Mouse (Mus musculus): ENCODE measurements around the gene Dcun1d2. TPM values are rescaled to one million over a fixed set of nuclear protein-coding genes. Genes with fewer than 3 reads are reported as not detected.

Dcun1d2 gene
- polyA plus RNA-seq, 1 experiment from 2014 or later: 35.5 TPM

Other genes with a start within 250 kb of the Dcun1d2 start
- 1.2 and 2.0 TPM in 2 replicates for gene Proz, start 227.2 kb downstream of the Dcun1d2 start, polyA plus RNA-seq (2015; fragmentation: Nextera tagmentation; extraction: Ambion mirVana)
- gene Pcid2, start 182.7 kb downstream of the Dcun1d2 start, polyA plus RNA-seq (2015; fragmentation: Nextera tagmentation; extraction: Ambion mirVana): 38.6 and 42.3 TPM in 2 replicates
- gene Cul4a, start 182.5 kb downstream of the Dcun1d2 start, polyA plus RNA-seq (2015; fragmentation: Nextera tagmentation; extraction: Ambion mirVana): 72.9 and 77.1 TPM in 2 replicates
- gene Lamp1, start 129.0 kb downstream of the Dcun1d2 start, polyA plus RNA-seq (2015; fragmentation: Nextera tagmentation; extraction: Ambion mirVana): 263 and 294 TPM in 2 replicates
- 16.9 and 19.7 TPM in 2 replicates for gene Grtp1, start 87.5 kb downstream of the Dcun1d2 start, polyA plus RNA-seq (2015; fragmentation: Nextera tagmentation; extraction: Ambion mirVana)
- gene Adprhl1, start 34.0 kb downstream of the Dcun1d2 start, polyA plus RNA-seq (2015; fragmentation: Nextera tagmentation; extraction: Ambion mirVana): 0.29 TPM in 1 of 2 replicates, not detected in the other
- gene Tmco3, start 59 bp upstream of the Dcun1d2 start, polyA plus RNA-seq (2015; fragmentation: Nextera tagmentation; extraction: Ambion mirVana): 45.1 and 54.1 TPM in 2 replicates
- 87.2 and 96.5 TPM in 2 replicates for gene Tfdp1, start 50.6 kb upstream of the Dcun1d2 start, polyA plus RNA-seq (2015; fragmentation: Nextera tagmentation; extraction: Ambion mirVana)
- gene Atp4b, start 108.7 kb upstream of the Dcun1d2 start, polyA plus RNA-seq (2015; fragmentation: Nextera tagmentation; extraction: Ambion mirVana): not detected in 2 replicates
- gene Grk1, start 117.0 kb upstream of the Dcun1d2 start, polyA plus RNA-seq (2015; fragmentation: Nextera tagmentation; extraction: Ambion mirVana): not detected in 2 replicates
- gene Tmem255b, start 147.1 kb upstream of the Dcun1d2 start, polyA plus RNA-seq (2015; fragmentation: Nextera tagmentation; extraction: Ambion mirVana): 0.32 and 1.0 TPM in 2 replicates
- 37.7 and 45.7 TPM in 2 replicates for gene Gas6, start 206.4 kb upstream of the Dcun1d2 start, polyA plus RNA-seq (2015; fragmentation: Nextera tagmentation; extraction: Ambion mirVana)

Measured in midbrain, embryonic 16.5 days (tissue).